Mouse (Mus musculus) CH12F3 (cell line): ENCODE data around the gene Arih2.

Experiments used
- in situ Hi-C: fragments of 300-500 bp; cut with MboI; formaldehyde crosslinking; loops from 2 replicates; pipeline ENCODE4 v1.14.3; 2020; ENCODE audit warnings: low sequenced_read_pairs

Arih2 gene

DNA sequence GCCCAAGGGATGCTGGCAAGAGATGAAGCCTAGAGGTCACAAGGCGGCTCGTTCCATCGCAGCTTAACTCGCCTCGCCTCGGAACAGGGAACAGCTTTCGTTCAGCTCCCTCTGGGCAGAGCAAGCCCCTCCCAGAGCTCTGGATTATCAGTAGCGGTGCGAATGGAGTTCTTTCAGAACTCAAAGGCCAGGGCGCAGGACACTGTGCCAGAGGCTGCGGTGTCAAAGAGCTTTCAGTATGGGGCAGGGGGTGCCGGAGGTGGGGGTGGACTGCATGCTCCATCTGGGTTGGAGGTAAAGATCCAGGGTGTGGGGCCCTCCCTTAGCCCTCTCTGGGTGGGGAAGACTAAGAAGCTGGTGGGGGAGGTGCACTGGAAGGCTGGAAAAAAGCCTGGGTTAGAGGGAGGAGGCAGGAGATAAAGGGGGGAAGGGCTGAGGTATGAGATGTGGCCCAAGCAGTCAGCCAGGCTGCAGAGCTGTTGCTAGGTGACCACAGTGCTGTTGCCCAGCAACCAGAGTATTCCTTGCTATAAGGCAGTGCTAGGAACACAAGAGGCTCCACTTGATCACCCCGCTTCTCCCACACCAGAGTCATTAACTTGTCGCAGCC, 61.5 kb downstream of the Arih2 start:
- in situ Hi-C loops = no loop called here

DNA sequence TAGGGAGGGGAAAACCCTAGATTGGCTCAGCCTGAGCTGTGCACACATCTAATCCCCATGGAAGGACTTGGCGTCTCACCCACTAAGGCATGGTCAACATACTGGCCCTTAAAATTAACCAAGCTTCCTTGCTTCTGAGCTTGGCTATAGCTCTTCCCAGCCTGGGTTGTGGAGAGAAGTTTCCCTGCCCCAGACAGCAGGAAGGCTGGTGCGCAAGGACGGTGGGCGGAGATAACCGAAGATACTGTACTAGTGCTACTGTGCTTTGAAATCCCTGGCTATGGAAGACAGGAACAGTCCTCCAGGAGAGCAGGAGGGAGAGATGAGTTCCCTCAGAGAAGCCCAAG, 69.9 kb downstream of the Arih2 start:
- in situ Hi-C loops = no loop called here

DNA sequence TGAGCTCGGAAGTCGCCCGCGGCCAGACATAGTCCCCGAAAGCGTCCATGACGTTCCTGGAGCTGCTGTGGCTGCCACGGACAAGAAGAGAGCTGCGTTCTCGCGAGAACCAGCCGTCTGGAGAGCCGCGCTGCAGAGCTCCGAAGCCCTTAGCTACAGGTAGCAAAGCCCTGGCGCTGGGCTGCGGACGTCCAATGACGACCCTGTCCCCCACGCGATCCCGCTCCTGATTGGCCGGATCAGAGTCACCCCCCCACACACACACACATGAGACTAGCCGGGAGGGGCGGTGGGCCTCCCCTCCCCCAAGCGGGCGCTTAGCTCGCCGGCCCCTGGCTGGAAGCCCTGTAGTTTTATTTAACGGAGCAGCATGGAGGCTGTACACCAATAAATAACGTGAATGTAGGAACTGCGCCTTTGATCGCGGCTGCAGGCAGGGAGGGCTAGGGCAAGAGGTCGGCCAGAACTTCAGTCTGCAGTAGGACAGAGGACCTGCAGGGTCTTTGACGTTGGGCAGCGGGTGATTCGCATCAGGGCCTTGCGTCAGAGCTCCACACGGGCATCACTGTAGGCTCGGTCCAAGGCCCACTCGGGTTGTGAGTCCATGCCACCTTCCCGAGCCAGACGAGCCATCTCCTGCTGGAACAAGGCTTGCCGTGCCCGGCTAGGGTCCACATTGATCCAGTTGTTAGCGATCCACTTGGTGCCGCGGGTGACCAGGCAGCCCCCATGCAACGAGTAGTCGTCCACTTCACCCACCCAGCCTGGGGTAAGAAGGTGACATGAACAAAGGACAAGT, 70.4 kb downstream of the Arih2 start, which contains the start of gene Wdr6:
Gene Wdr6 (minus strand): TSS at position 195 of the 799 bp plus-strand sequence.
- in situ Hi-C loops = no loop called here

DNA sequence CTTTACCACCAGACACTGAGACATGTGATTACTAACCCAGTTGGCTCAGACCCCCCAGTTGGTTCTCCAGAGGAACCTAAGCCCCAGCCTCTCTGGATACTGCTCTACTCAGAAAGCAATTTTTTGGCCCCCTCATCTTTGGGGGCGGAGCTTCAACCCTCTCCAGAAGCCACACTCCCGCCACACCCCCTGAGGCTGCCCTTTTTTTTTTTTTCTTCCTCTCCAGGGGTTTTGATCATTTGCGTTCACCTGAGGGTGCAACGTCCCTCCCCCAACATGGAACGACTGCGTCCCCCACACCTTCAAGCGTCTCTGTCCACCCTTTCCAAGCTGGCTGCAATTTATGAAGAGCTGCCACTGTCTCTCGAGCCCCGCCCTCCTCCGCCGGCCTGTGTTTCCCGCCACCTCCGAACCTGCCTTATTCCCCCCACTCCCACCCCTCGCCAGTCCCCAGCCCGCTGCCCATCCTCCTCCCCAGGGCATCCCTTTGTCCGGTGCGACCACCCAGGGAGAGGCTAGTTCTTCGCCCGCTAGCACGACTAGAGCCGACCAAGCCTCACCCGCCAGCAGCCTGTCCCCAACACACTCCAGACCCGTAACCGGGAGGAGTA, 71.1 kb downstream of the Arih2 start:
- in situ Hi-C loops = no loop called here

DNA sequence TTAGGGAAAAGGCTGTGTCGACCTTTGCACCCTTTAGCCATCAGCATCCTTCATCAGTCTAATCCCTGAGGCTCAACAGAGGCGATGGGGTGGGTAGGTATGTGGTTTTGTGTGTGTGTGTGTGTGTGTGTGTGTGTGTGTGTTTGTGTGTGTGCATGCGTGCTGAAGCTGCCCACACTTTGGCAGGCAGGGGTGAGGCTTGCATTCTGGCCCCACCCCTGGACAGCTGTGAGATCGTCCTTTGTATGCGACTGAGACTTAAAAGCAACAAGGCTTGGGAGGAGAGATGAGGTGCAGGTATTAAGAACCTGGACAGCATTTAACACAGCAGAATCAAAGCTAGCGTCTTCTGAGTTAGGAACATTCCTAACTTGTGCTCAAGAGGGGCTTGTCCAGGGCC, 72.2 kb downstream of the Arih2 start:
- in situ Hi-C loops = no loop called here

DNA sequence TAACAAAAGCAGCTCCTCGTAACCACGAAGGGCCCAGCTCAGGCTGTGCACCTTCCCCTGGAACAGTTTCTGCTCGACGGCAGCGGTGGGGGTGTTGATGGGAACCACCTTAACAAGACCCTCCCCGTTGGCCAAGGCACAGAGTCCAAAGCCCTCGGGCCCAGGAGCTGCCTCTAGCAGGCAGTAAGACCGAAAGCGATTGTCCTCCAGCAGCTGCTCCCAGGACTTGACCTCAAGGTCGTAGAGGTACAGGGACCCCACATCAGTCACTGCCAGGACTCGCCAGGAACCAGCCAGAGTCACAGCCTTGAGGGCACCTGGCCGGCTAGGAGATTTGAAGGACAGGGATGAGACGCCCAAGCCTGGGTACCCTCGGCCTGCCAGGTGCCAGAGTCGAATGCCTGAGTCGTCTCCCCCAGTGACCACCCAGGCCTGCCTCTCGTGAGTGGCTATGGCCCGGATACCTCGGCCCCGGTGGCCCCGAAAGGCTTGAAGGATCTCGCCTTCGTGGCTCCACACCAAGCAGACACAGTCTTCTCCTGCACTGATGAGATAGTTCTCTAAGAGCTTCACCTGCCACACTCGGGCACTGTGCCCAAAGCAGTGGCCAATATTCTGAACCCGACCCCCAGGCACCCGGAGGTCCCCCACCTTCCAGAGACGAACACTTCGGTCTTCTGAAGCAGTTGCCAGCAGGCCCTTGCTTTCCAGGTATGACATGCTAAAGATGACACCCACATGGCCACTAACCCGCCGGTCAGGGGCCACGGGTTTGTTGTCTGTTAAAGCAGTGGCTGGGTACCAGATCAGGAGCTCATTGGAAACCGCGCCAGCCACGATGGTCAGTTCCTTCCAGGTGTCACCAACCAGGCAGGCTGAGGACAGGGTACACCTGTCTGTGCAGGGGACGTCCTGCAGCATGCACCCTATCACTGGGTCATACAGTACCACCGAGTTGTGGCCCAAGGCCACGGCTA, 73.6 kb downstream of the Arih2 start:
- in situ Hi-C loops = no loop called here

DNA sequence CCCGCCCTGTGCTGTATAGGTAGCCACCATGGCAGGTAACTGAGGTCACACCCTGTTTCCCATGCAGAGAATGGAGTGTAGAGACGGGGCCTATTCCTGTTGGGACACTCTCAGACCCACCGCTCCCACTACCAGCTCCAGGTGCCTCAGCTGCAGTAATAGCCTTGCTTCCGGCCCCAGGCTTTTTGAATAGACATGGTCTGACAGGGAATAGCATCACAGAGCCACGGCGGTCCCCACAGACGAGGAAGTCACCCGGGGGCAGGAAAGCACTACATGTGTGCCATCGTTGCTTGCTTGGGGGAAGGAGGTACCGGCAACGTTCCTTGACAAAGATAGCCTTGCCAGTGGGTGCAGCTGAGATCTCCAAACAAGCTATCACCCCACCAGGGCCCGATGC, 74.3 kb downstream of the Arih2 start:
- in situ Hi-C loops = no loop called here

DNA sequence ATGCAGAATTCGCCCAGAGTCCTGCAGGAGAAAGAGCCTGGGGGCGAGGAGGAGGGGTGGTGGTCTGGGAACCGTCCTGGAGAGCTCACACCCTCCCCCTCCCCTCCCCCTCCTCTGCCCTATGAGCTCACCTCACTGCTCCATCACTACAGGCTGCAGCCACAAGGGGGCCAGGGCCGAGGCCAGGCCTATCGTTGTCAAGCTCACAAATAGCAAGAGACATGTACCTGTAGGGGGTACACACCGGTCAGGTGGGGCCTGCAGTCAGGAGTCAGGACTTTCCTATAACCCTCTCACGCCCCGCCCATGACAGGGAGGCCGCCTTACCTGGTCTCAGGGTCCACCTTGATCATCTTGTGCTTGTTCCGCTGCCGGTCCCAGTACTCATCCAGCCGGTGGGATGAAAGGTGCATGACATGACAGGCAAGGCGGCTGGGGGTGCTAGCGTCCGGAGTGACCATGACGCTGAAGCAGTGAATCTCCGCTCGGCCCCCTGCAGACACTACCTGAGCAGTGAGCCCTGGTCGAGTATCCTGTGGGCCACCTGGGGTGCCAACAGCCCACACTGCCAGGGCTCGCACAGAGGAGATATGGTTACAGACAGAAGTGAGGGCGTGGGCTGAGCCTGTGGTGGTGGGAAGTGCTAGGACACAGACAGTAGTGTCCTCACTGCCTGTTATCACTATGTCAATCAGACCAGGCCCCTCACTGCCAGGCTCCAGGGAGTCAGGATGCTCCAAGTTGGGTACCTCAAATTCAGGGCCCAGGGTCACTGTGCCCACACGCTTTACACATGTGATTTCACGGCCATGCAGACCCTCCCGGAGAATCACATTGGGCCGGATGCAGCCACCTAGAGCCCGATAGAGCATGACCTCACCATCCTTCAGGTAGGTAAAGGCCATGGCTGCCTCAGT, 75.2 kb downstream of the Arih2 start:
- in situ Hi-C loops = no loop called here

DNA sequence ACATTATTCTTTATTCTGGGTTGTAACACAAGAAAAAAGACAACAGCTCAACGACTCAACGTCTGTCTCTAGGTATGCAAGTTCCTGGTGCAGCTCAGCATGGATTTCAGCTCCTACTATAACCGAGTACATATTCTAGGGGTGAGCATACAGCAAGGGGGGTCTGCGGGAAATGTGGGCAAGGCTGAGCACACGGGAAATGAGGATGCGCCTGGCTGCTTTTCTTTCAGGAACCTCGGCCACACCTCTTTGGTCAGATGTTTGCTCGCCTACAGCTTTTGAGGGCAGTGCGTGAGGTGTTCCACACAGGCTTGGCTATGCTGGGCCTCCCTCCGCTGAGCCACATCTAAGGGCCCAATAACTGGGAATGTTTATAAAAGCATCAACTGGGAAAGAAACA, 76.9 kb downstream of the Arih2 start:
- in situ Hi-C loops = no loop called here

DNA sequence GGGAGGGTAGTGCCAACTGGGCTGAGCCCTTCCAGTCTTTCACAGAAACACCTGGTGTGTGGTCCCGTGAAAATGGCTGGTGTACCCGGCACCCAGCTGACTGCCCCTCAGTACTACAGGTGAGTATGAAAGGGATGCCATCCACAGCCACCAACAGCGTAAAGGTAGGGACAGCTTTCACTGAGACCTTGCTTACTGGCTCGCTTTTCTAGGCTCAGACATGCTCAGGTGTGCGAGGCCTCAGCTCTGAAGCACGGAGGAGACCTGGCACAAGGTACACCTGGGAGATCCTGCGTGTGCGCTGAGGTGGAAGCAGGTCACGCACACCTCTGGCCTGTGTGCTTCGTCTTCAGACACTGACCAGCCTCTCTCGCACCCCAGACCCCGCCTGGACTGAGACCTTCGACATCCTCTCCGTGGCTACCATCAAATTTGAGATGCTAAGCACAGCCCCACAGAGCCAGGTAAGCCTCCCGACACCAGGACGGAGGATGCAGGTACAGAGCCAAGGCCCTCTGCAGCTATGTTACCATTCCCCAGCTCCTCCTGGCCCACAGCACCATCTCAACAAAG, 77.7 kb downstream of the Arih2 start:
- in situ Hi-C loops = no loop called here

DNA sequence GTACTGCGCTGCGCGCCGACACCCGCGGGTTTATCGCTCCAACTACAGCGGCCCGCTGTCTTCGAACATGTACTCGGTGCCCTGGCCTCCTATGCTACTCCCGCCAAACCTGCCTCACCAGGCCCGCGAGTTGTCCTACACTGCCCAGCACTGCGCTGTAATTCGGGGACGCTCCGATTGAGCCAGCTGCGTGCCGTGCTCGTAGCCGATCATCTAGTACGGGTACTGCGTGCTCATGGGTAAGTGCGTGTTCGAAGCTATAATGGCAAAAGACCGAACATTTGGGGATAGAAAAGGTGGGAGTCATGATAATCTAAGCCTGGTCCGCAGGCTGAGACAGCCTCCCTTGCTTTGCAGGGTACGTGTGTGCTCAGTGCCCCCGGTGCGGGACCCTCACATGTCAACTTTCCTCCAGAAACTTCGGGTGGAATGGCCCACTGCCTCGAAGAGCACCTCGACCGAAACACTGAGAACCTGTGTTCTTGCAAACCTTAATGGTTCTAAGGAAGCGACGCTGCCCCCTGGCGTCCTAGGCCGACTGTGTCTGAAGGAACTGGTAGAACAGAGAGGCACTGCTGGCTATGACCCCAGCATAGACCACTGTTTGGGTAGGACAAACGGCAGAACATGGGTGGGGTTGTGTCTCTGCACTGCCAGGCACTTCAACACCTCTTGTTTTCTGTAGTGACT, 78.8 kb downstream of the Arih2 start:
- in situ Hi-C loops = no loop called here

DNA sequence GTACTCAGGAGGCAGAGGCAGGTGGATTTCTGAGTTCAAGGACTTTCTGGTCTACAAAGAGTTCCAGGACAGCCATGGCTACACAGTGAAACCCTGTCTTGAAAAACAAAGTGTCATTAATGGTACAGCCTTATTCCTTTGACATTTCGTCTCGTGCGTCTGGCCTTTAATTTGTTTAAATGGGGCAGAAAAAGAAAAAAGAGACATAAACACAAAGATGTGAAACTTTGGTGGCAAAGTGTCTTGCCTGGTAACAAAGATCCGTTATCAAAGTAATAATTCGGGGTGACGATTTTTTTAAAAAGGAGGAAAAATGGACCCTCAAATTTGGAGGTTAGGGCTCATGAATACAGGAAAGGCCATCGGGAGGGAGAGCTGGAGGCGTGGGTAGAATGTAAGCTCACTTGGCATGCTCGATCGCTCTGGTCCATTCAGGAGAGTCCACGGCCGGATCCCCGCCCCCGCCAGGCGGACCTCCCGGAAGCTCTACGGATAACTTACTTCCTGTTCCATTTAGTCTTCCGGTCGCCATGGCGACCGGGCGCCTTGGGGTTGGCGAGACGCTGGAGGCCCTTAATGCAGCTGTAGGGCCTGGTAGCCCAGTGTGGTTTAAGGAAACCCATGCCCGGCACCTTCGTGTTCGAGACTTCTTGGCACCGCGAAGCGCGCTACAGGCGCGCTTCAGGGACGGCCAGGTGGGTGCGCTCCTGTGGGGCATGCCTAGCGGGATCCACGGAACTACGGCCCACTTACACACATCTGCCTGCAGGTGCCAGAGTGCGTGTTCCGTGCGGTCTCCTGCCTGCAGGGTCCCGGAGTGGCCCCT, 79.6 kb downstream of the Arih2 start, which contains the start of gene Dalrd3:
Gene Dalrd3 (plus strand): TSS at position 506 of the 826 bp plus-strand sequence.
- in situ Hi-C loops = no loop called here

DNA sequence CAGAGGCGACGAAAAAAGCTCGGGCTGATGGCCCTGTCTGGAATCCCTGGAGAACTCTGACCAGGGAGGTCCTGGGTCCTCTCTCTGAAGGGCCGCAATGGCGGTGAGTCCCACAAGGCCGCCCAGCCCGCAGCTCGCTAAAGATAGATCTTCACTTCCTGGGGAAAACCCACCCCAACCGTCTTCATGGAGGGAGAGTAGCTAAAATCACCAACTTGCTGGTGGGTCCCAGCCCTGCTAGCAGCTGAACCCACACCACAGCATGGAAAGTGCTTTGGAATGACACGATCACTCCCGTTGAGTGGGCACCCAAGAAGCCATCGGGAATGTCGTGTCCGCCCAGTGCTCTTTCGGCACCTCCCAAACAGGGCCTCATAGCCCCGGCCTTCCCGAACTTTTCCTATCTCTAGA, 80.7 kb downstream of the Arih2 start:
- in situ Hi-C loops = no loop called here

DNA sequence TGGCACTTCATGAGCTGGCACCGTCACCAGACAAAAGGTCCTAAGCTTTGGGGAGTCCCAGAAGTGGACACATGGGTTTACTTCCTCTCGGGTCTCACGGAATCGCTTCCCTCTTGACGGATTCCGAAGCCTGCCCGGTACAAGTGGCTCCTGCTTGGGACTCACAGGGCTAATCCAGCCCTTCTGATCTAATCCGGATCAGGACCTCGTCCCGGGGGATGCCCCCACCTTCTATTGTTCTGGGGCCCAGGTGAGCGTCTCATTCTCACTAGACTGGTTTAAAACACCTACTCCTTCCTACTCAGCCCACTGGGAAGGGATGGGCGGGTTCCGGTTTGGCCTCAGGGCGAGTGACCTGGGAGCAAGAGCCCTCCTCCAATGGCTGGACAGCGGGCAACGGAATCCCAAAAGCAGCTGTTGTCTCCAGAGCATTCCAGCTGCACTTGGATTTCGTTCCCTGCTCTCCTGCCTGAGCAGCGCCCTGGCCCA, 81.2 kb downstream of the Arih2 start:
- in situ Hi-C loops = no loop called here

DNA sequence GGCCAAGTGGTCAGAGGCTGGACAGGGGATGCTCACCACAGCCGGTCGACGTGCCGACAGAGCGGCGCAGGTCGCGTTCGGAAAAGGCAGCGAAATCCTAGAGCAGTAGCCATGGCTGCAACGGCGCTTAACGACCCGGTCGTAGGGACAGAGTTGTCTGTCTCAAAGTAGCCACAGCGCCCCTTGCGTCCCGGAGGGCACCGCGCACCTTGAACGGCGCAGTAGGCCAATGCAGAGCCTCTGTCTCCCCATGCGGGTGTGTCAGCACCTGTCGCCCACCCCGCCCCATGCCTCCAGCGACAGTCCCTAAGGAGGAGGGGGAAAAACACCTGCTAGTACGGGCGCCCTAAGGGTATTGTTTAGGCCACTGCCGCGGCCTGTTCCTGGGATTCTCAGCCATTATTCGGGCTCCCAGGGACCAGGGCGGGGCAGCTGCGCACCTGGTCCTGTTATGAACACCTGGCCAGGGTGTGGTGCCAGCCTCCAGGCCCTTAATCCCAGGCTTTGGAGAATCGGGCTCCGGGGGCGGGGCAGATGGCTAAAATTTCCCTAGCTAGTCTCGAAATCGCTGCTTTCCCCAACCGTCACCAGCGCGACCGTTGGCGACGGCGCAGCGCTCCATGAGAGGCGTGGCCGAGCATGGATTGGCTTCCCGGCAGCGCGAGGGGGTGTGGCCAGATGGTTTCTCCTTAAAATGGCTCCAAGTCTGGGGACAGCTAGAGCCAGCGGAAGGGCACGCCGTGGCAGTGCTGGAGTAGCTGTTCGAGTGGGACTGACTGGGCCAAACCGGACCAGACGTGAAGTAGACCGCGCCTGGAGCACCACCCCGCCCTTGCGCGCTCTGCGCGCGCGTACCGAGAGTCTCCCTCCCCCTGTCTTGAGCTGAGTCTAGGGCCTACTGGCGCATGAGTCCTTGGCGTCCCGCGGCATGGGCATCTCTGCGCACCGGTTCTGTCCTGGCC, 82.1 kb downstream of the Arih2 start, which contains the start of gene Ndufaf3:
Gene Ndufaf3 (minus strand): TSS at position 620 of the 962 bp plus-strand sequence.
- in situ Hi-C loops = no loop called here

DNA sequence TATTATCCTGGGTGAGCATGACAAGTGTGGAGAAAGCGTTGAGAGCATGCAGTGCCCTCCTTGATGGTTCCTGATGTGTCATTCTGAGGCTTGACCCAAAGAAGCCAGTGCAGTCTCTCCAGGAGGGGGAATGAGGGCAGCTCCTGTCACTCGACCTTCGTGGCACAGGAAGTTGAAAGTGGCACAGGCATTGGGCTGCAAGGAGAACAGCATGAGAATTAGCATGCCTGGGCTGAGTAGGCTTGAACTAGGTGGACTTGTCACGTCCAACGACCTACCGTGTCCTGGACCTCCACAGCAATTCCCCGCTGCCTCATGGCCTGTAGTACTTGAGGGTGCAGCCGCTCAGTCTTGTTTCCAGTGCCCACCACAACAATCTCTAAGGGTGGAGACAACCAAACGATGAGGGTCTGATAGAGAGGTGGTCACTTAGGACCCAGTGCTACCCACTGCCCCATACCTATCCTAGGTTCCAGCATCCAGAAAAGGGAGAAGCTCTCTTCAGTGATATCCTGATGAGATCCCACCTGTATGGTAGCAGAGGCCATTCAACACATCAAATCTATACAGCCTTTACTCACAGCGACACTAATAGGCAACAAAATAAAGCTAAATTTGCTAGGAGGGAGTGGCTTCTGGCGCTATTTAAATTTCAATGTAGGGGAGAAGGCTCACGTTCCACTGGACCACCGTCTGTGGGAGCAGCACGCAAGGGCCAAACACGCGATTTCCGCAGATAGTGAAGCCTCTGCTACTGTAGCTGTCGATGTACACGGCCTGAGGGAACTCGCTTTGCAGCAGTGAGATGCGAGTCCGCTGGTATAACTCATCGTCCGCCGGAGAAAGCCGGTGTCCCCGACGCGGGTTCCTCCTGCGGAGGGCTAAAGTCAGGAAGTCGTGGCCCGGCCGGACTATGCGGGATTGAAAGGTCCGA, 83.0 kb downstream of the Arih2 start:
- in situ Hi-C loops = no loop called here
